Mouse (Mus musculus) lung, postnatal 36 days (tissue): ENCODE measurements around the gene Gpatch4.

ENCODE experiments used
- DNase-seq: peaks from one replicate; pipeline ENCODE4 v3.0.0; 2022; ENCODE audit warnings: mixed read lengths

Gpatch4 gene

GRCm38 (mm10) chr3:88033506-88033905, 9.4 kb upstream of the Gpatch4 start:
- DNase-seq: peak; percentile 74

- no peak for DNase-seq
These were observed 7.2 kb upstream of the Gpatch4 start for GRCm38 (mm10) chr3:88035561-88036293.

- peak; percentile 76 for DNase-seq
These were observed 6.6 kb downstream of the Gpatch4 start for GRCm38 (mm10) chr3:88049532-88049931.

GRCm38 (mm10) chr3:88057030-88057429, 14.1 kb downstream of the Gpatch4 start:
- DNase-seq: no peak

- peak; percentile 88 for DNase-seq
These were observed 15.2 kb downstream of the Gpatch4 start, which contains the start of gene Naxe for GRCm38 (mm10) chr3:88057902-88058696. TSS of gene Naxe (minus strand) at chr3:88058495.

GRCm38 (mm10) chr3:88068386-88068785, 25.5 kb downstream of the Gpatch4 start:
- peak; percentile 85 for DNase-seq

- peak; percentile 93 for DNase-seq
These were observed 28.9 kb downstream of the Gpatch4 start for GRCm38 (mm10) chr3:88071783-88072182.

GRCm38 (mm10) chr3:88073631-88074030, 30.7 kb downstream of the Gpatch4 start:
- no peak for DNase-seq

GRCm38 (mm10) chr3:88074351-88074750, 31.4 kb downstream of the Gpatch4 start:
- no peak for DNase-seq

GRCm38 (mm10) chr3:88074766-88075165, 31.9 kb downstream of the Gpatch4 start:
- no peak for DNase-seq

GRCm38 (mm10) chr3:88077441-88077840, 34.5 kb downstream of the Gpatch4 start:
- DNase-seq: no peak

- DNase-seq: no peak
These were observed 35.3 kb downstream of the Gpatch4 start, which contains the start of gene Ttc24 for GRCm38 (mm10) chr3:88078204-88078603. TSS of gene Ttc24 (minus strand) at chr3:88078304.

GRCm38 (mm10) chr3:88081345-88082223, 38.7 kb downstream of the Gpatch4 start, which contains the start of gene Iqgap3:
TSS of gene Iqgap3 (plus strand) at chr3:88081971.
- peak; percentile 95 for DNase-seq

GRCm38 (mm10) chr3:88082224-88082618, 39.3 kb downstream of the Gpatch4 start:
- DNase-seq: peak; percentile 29

- DNase-seq: peak; percentile 78
These were observed 39.8 kb downstream of the Gpatch4 start for GRCm38 (mm10) chr3:88082663-88083062.

GRCm38 (mm10) chr3:88084001-88084400, 41.1 kb downstream of the Gpatch4 start:
- DNase-seq: no peak

GRCm38 (mm10) chr3:88085459-88085858, 42.6 kb downstream of the Gpatch4 start:
- DNase-seq: no peak

- DNase-seq: peak; percentile 62
These were observed 44.8 kb downstream of the Gpatch4 start for GRCm38 (mm10) chr3:88087688-88088087.

GRCm38 (mm10) chr3:88090106-88090505, 47.2 kb downstream of the Gpatch4 start:
- DNase-seq: no peak

- no peak for DNase-seq
These were observed 47.7 kb downstream of the Gpatch4 start for GRCm38 (mm10) chr3:88090616-88091015.

GRCm38 (mm10) chr3:88094126-88094525, 51.2 kb downstream of the Gpatch4 start:
- no peak for DNase-seq

GRCm38 (mm10) chr3:88097666-88098065, 54.8 kb downstream of the Gpatch4 start:
- no peak for DNase-seq

- no peak for DNase-seq
These were observed 57.3 kb downstream of the Gpatch4 start for GRCm38 (mm10) chr3:88100251-88100650.
